ENCODE assay signal across 21 mouse cellular contexts in genomic region chr19:14956392-14956791, GRCm38 (mm10).
DNase-seq lines count a peak whose midpoint lies in the region; ATAC-seq and TF ChIP-seq lines count a peak whose summit lies in the region.
"Had no signal": no experiment of that assay in that cellular context is flagged by ENCODE, and none has a peak within 500 bp of the region (broad histone marks: within the 10 kb centered on the region; RNA-seq: fewer than 3 reads in every experiment).

No protein-coding gene starts in this region.

- H3K9ac ChIP-seq in forebrain, embryonic 11.5 days (ENCODE audit: low read length) = no peak overlapping the region
- H3K9ac ChIP-seq in forebrain, embryonic 15.5 days (replicated peaks) = no peak overlapping the region
- H3K9ac ChIP-seq: embryonic facial prominence, embryonic 13.5 days; limb, embryonic 12.5 days; liver, embryonic 12.5 days; neural tube, embryonic 15.5 days had no signal

- no peak overlapping the region for H3K27ac ChIP-seq in forebrain, embryonic 11.5 days (ENCODE audit: low read depth, low read length)
- no peak overlapping the region for H3K27ac ChIP-seq in forebrain, embryonic 15.5 days (replicated peaks)
- H3K27ac ChIP-seq: embryonic facial prominence, embryonic 13.5 days; kidney, postnatal 0 days; limb, embryonic 12.5 days; liver, embryonic 12.5 days; neural tube, embryonic 15.5 days had no signal

- no peaks in the 10 kb centered on the region for H3K9me3 ChIP-seq in forebrain, embryonic 11.5 days (ENCODE audit: control insufficient read depth, low read length)
- H3K9me3 ChIP-seq in forebrain, embryonic 15.5 days = no peaks in the 10 kb centered on the region
- H3K9me3 ChIP-seq: embryonic facial prominence, embryonic 13.5 days; limb, embryonic 12.5 days; liver, embryonic 12.5 days; neural tube, embryonic 15.5 days had no signal

- H3K36me3 ChIP-seq in forebrain, embryonic 11.5 days (ENCODE audit: control insufficient read depth, insufficient read depth, low read length) = no peaks in the 10 kb centered on the region
- H3K36me3 ChIP-seq in forebrain, embryonic 15.5 days = no peaks in the 10 kb centered on the region
- H3K36me3 ChIP-seq: embryonic facial prominence, embryonic 13.5 days; limb, embryonic 12.5 days; liver, embryonic 12.5 days; neural tube, embryonic 15.5 days had no signal

- no peak overlapping the region for H3K4me2 ChIP-seq in forebrain, embryonic 11.5 days (ENCODE audit: low read depth, low read length, severe bottlenecking)
- no peak overlapping the region for H3K4me2 ChIP-seq in forebrain, embryonic 15.5 days (replicated peaks)
- H3K4me2 ChIP-seq: embryonic facial prominence, embryonic 13.5 days; heart, embryonic 11.5 days; limb, embryonic 12.5 days; liver, embryonic 12.5 days; neural tube, embryonic 15.5 days had no signal

- 0 out of 2 replicates have a peak, but pooled peaks have one; percentile 51 for ATAC-seq in forebrain, embryonic 11.5 days (replicated peaks; ENCODE audit: low FRiP score)
- ATAC-seq in forebrain, embryonic 15.5 days (replicated peaks) = no peak
- ATAC-seq: liver, embryonic 12.5 days had no signal

- 1% methylated on average over 3 of the region's 3 CpGs for WGBS in forebrain, embryonic 11.5 days
- 4% methylated on average over 3 of the region's 3 CpGs for WGBS in forebrain, embryonic 15.5 days

- DNase-seq in adrenal gland, adult 2 months = peak; percentile 7
- DNase-seq in adrenal gland, postnatal 25 days = no peak
- DNase-seq in forebrain, embryonic 11.5 days (ENCODE audit: low spot score) = no peak
- peak; percentile 8 to 13 for DNase-seq in kidney, postnatal 4 days
- DNase-seq in kidney, adult 8-10 months = no peak
- peak; percentile 55 for DNase-seq in brain, embryonic 14.5 days (ENCODE audit: low read depth)
- no peak for DNase-seq in liver
- DNase-seq: cerebellum, adult 9-11 months; gastrocnemius, postnatal 10 days; kidney, adult 11 months; layer of hippocampus, postnatal 36 days; lung, adult 18-20 months; spleen, adult 18-20 months had no signal

- no peak for TF ChIP-seq POLR2A in brain, embryonic 14.5 days (IDR thresholded peaks at IDR 0.05; ENCODE audit: borderline replicate concordance, extremely low read depth, insufficient read depth, insufficient read length, poor library complexity, severe bottlenecking)

- H3K4me1 ChIP-seq in forebrain, embryonic 11.5 days (replicated peaks; ENCODE audit: control insufficient read depth, insufficient read depth, low read length) = peaks cover 5% of the 10 kb centered on the region; the same call in 1 of the 2 replicates
- H3K4me1 ChIP-seq in forebrain, embryonic 15.5 days = peaks cover 11% of the 10 kb centered on the region; the same call in 1 of the 2 replicates
- H3K4me1 ChIP-seq: limb, embryonic 12.5 days; liver, embryonic 12.5 days; neural tube, embryonic 15.5 days had no signal

- H3K4me3 ChIP-seq in forebrain, embryonic 11.5 days (ENCODE audit: low read depth, low read length) = no peak overlapping the region
- no peak overlapping the region for H3K4me3 ChIP-seq in forebrain, embryonic 15.5 days
- H3K4me3 ChIP-seq: embryonic facial prominence, embryonic 13.5 days; erythroblast, embryonic 14.5 days; limb, embryonic 12.5 days; liver, embryonic 12.5 days; neural tube, embryonic 15.5 days had no signal

- no peaks in the 10 kb centered on the region for H3K27me3 ChIP-seq in forebrain, embryonic 11.5 days (ENCODE audit: control insufficient read depth, insufficient read depth, low read length)
- no peaks in the 10 kb centered on the region for H3K27me3 ChIP-seq in forebrain, embryonic 15.5 days
- H3K27me3 ChIP-seq: limb, embryonic 12.5 days; liver, embryonic 12.5 days; neural tube, embryonic 15.5 days had no signal

- TF ChIP-seq CTCF in brain, embryonic 14.5 days (IDR thresholded peaks at IDR 0.05; ENCODE audit: borderline replicate concordance, extremely low read depth, insufficient read depth, insufficient read length) = no peak

Comparison
In these comparisons a context has a peak if more than half of its experiments do, and no peak if none do; other contexts are left out.
1. DNase-seq: peak in adrenal gland, adult 2 months (single experiment), kidney, postnatal 4 days (2 of 2) and brain, embryonic 14.5 days (single experiment); none in adrenal gland, postnatal 25 days (single experiment), forebrain, embryonic 11.5 days (single experiment), kidney, adult 8-10 months (0 of 2) and liver (single experiment).